Mouse (Mus musculus) C2C12 (cell line): ENCODE results near the gene Ptpn5. TPM values are rescaled to one million over a fixed set of nuclear protein-coding genes. Genes with fewer than 3 reads are reported as not detected.

ENCODE experiments used
- H3K27me3 ChIP-seq: one replicate; pipeline ENCODE4 v1.6.1; 2011; ENCODE audit not compliant: control insufficient read depth, insufficient read depth, insufficient read length
- H3K36me3 ChIP-seq: one replicate; pipeline ENCODE4 v1.6.1; 2011; ENCODE audit not compliant: control insufficient read depth, insufficient read depth
- H3K4me3 ChIP-seq: one replicate; pipeline ENCODE4 v1.5.1; 2011; ENCODE audit warnings: mild to moderate bottlenecking, control low read depth; ENCODE audit not compliant: poor library complexity, insufficient read depth, severe bottlenecking
- H3K79me2 ChIP-seq: one replicate; pipeline ENCODE4 v1.6.1; 2011; ENCODE audit not compliant: control insufficient read depth, insufficient read depth
- H3K79me3 ChIP-seq: one replicate; pipeline ENCODE4 v1.6.1; 2011; ENCODE audit warnings: low read depth, control low read depth
- H3ac ChIP-seq: one replicate; pipeline ENCODE3; 2011; ENCODE audit warnings: low read depth; ENCODE audit not compliant: control insufficient read depth, insufficient read length
- CEBPB ChIP-seq: IDR thresholded peaks from one replicate; pipeline ENCODE4 v1.6.1; 2011; ENCODE audit warnings: low read depth, mild to moderate bottlenecking, control low read depth, moderate library complexity
- CTCF ChIP-seq: IDR thresholded peaks from one replicate; pipeline ENCODE4 v1.5.1; 2011; ENCODE audit not compliant: control insufficient read depth, insufficient read depth, insufficient read length
- FOSL1 ChIP-seq: IDR thresholded peaks from one replicate; pipeline ENCODE4 v1.8.0; 2011; ENCODE audit warnings: mild to moderate bottlenecking, low read length; ENCODE audit not compliant: poor library complexity, insufficient read depth, severe bottlenecking
- MAX ChIP-seq: IDR thresholded peaks from one replicate; pipeline ENCODE4 v1.6.1; 2011; ENCODE audit warnings: mild to moderate bottlenecking, control low read depth
- MYOD1 ChIP-seq: IDR thresholded peaks from one replicate; pipeline ENCODE4 v1.6.1; 2011; ENCODE audit warnings: low read depth; ENCODE audit not compliant: control insufficient read depth, insufficient read length
- MYOG ChIP-seq: IDR thresholded peaks from one replicate; pipeline ENCODE4 v1.6.1; 2011; ENCODE audit not compliant: control insufficient read depth, insufficient read length; ENCODE audit errors: extremely low read depth
- USF1 ChIP-seq: IDR thresholded peaks from one replicate; pipeline ENCODE4 v1.6.1; 2011; ENCODE audit warnings: low read depth, mild to moderate bottlenecking, control low read depth, moderate library complexity
- microRNA-seq: library from miRNA; unstranded; fragments of <30 nt; microRNA quantifications from one replicate; pipeline ENCODE4, GENCODE M21; 2019; ENCODE audit warnings: borderline microRNAs expressed
- polyA plus RNA-seq: library from polyadenylated mRNA; unstranded; fragments of >200 nt; fragmentation: generic; extraction: Trizol; gene quantifications from one replicate; pipeline ENCODE4 v1.2.1, GENCODE M21; 2012; ENCODE audit warnings: missing spikeins

Gene Ptpn5
- polyA plus RNA-seq, 1 experiment: 0.16 TPM

DNA sequence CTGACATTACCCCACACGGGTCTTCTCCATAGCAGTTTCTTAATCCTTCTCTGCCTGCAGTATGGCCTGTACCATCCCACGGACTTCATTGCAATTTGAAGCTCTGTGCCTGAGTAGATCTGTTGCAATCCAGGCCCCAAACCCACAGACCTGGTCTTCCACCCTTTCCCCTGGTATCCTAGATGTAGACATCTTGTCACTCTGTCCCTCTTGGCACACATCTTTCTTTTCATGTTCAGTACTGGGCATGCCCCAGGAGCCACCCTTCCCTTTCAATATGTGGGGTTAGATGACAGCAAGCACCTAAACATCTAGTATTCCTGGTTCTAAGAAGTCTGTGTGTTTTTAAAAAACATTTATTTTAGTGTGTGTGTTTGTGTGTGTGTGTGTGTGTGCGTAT lies 91.8 kb downstream of the Ptpn5 start:
- H3K79me2 ChIP-seq: no peaks in the 10 kb centered on the region
- no peak overlapping the region for H3K4me3 ChIP-seq
- H3K79me3 ChIP-seq: no peaks in the 10 kb centered on the region
- no peaks in the 10 kb centered on the region for H3K36me3 ChIP-seq
- no peak overlapping the region for H3ac ChIP-seq
- no peak for TF ChIP-seq USF1
- TF ChIP-seq FOSL1: no peak
- TF ChIP-seq MYOG: no peak
- TF ChIP-seq MAX: no peak
- no peak for TF ChIP-seq CTCF
- no peak for TF ChIP-seq MYOD1
- no peak for TF ChIP-seq CEBPB
- no peaks in the 10 kb centered on the region for H3K27me3 ChIP-seq

DNA sequence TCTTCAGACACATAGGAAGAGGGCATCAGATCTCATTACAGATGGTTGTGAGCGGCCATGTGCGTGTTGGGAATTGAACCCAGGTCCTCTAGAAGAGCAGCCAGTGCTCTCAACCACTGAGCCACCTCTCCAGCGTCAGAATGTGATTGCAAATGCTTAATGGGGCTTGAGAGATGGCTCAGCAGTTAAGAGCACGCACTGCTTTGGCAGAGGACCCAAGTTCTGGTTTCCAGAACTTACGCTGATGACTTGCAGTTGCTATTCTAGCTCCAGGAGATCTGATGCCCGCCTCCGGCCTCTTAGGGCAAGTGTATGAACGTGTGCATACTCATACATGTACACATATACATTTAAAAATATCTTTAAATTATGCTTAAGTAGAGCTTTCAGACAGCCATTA lies 98.1 kb downstream of the Ptpn5 start:
- H3K4me3 ChIP-seq: no peak overlapping the region
- H3K79me2 ChIP-seq: no peaks in the 10 kb centered on the region
- H3ac ChIP-seq: no peak overlapping the region
- H3K27me3 ChIP-seq: no peaks in the 10 kb centered on the region
- H3K79me3 ChIP-seq: no peaks in the 10 kb centered on the region
- TF ChIP-seq FOSL1 (no peak), MAX (no peak), CEBPB (no peak), MYOG (no peak), MYOD1 (no peak), CTCF (no peak), USF1 (no peak)
- H3K36me3 ChIP-seq: no peaks in the 10 kb centered on the region

DNA sequence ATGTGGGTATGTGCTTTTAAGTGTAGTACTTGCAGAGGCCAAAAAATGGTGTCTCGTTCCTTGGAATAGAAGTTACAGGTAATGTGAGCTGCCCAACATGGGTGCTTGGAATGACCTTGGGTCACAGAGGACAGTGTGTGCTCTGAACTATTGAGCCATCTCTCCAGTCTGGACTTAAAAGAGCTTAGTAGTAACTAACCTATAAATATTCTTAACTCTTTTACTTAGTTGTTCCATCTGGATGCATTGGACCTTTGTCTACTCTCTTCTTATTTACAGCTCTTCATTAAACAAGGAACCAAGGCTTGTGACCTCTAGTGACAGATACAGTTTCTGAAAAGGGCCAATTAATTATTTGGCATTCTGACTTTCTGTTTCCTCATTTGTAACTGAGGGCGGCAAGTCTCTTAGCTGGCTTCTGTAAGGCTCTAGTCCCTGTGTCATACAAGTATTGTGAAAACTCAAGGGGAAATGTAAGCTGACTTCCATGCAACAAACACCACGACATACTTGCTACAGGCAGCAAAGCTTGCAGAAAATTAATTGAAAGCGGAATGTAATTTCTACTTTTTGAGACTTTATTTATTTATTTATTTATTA lies 98.6 kb downstream of the Ptpn5 start:
- H3K4me3 ChIP-seq: no peak overlapping the region
- H3K27me3 ChIP-seq: no peaks in the 10 kb centered on the region
- H3K36me3 ChIP-seq: no peaks in the 10 kb centered on the region
- no peaks in the 10 kb centered on the region for H3K79me3 ChIP-seq
- H3ac ChIP-seq: no peak overlapping the region
- no peaks in the 10 kb centered on the region for H3K79me2 ChIP-seq
- TF ChIP-seq USF1 (no peak), MAX (no peak), FOSL1 (no peak), MYOG (no peak), CEBPB (no peak), MYOD1 (no peak), CTCF (no peak)

DNA sequence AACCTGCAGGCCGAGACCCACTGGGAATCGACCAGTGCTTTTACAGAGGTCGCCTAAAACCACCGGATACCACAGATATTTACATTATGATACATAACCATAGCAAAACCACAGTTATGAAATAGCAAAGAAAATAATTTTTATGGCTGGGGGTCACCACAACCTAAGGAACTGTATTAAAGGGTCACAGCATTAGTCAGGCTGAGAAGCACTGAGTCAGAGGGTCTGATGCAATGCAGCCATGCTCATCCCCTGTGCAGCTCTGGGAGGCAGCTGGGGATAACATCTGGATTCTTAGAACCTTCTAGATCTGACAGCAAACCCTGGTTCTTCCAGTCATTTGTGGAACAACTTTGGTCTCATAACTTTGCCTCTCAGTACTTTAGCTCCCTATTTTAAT lies 102.1 kb downstream of the Ptpn5 start:
- Histone ChIP-seq H3K79me3 (no peaks in the 10 kb centered on the region), H3K4me3 (no peak overlapping the region), H3K36me3 (no peaks in the 10 kb centered on the region), H3ac (no peak overlapping the region), H3K27me3 (no peaks in the 10 kb centered on the region), H3K79me2 (no peaks in the 10 kb centered on the region)
- TF ChIP-seq FOSL1 (peak; percentile 95), CEBPB (peak; percentile 99), USF1 (no peak), MAX (no peak), MYOD1 (peak; percentile 68)

DNA sequence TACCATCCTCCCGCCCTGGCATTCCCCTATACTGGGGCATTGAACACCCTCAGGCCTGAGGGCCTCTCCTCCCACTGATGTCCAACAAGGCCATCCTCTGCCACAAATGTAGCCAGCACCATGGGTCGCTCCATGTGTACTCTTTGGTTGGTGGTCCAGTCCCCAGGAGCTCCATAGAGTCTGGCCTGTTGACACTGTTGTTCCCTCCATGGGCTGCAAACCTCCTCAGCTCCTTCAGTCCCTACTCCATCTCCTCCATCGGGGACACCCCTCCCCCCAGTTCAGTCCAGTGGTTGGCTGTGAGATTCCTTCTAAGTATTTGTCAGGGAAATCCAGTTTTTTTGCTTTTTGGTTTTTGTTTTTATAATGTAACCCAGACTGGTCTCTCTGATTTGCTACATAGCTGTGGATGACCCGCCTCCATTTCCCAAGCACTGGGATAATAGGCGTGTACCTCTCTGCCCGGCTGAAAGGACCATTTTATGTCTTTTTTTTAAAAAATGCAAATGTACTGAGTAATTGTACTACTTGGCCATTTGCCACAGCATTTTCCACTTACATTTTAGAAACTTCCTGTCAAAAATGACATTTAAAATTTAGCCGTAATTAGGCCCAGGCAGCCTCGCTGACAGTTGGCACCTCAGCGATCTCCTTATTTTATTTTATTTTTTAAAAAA lies 102.8 kb downstream of the Ptpn5 start:
- H3ac ChIP-seq: no peak overlapping the region
- TF ChIP-seq MAX (no peak), MYOD1 (no peak), USF1 (no peak), CTCF (no peak), CEBPB (no peak), MYOG (no peak), FOSL1 (no peak)

More for the DNA sequence above, 102.8 kb downstream of the Ptpn5 start:
- Histone ChIP-seq H3K79me2 (no peaks in the 10 kb centered on the region), H3K27me3 (no peaks in the 10 kb centered on the region), H3K79me3 (no peaks in the 10 kb centered on the region), H3K36me3 (no peaks in the 10 kb centered on the region), H3K4me3 (no peak overlapping the region)

Small RNA genes within 50 kb of the gene (microRNA-seq; reads per million reads assigned to microRNA genes)
- not detected for gene Mir7056

Other genes with a start within 250 kb of the Ptpn5 start
- 70.8 TPM for gene Tsg101, start 213.7 kb downstream of the Ptpn5 start, polyA plus RNA-seq
- gene Uevld, start 175.2 kb downstream of the Ptpn5 start, polyA plus RNA-seq: 5.0 TPM
- gene Gm9999, start 150.1 kb downstream of the Ptpn5 start, polyA plus RNA-seq: not detected
- gene Spty2d1, start 125.3 kb downstream of the Ptpn5 start, polyA plus RNA-seq: 5.3 TPM
- 6.8 TPM for gene Tmem86a, start 83.1 kb downstream of the Ptpn5 start, polyA plus RNA-seq
- gene Mrgpra6, start 71.2 kb upstream of the Ptpn5 start, polyA plus RNA-seq: not detected
- gene Mrgpra9, start 119.2 kb upstream of the Ptpn5 start, polyA plus RNA-seq: not detected
- gene Mrgpra1, start 220.6 kb upstream of the Ptpn5 start, polyA plus RNA-seq: not detected